Comparison of ENCODE assay signal across 26 mouse cellular contexts in genomic region chr6:57814436-57814940, GRCm38 (mm10). TPM values are rescaled to one million over a fixed set of nuclear protein-coding genes. Genes with fewer than 3 reads are reported as not detected.
DNase-seq lines count a peak whose midpoint lies in the region.
"Had no signal": no experiment of that assay in that cellular context is flagged by ENCODE, and none has a peak within 500 bp of the region (broad histone marks: within the 10 kb centered on the region; RNA-seq: fewer than 3 reads in every experiment).

No protein-coding gene starts in this region.

- intact Hi-C loops in left cerebral cortex, postnatal 14 days (cut with DNase I), result no loop called here

- peak; percentile 33 to 57 for DNase-seq in frontal cortex, adult 2 months (ENCODE audit: extremely low spot score in 1 of 2, low spot score in 1 of 2)
- DNase-seq in frontal cortex, postnatal 10 days (ENCODE audit: low spot score in 2 of 2), result no peak
- DNase-seq in left cerebral cortex, postnatal 14 days (ENCODE audit: low spot score in 2 of 2), result peak; percentile 39 to 42
- no peak for DNase-seq in left cerebral cortex, adult 11 months (ENCODE audit: low spot score)
- DNase-seq in right cerebral cortex, postnatal 36 days (ENCODE audit: low spot score in 2 of 2), result peak; percentile 20 to 22
- DNase-seq in right cerebral cortex, postnatal 14 days, result no peak
- no peak for DNase-seq in kidney, postnatal 4 days
- DNase-seq: adrenal gland, postnatal 10 days; cerebellum, adult 11-12 months; cerebellum, adult 9-10 months; cerebellum, postnatal 25 days; gastrocnemius, postnatal 25 days; heart, adult 2 months; heart, postnatal 14 days had no signal

RNA-seq across cellular contexts. Expression of gene Vopp1, which starts 10.5 kb away (rescaled TPM):
- 82.9 and 86.5 TPM in 2 replicates for polyA plus RNA-seq in frontal cortex, adult 2 months (2012; rRNA removed)
- total RNA-seq in left cerebral cortex, postnatal 14 days (2021), result 100 to 1,000 TPM; 159 to 189 TPM

RNA-seq across cellular contexts. Expression of gene Vmn1r21, which starts 35.7 kb away (rescaled TPM):
- not detected in 2 replicates for polyA plus RNA-seq in frontal cortex, adult 2 months (2012; rRNA removed)
- total RNA-seq in left cerebral cortex, postnatal 14 days (2021), result not detected
- total RNA-seq: adrenal gland, postnatal 10 days; adrenal gland, postnatal 4 days; gastrocnemius, adult 18-20 months; gastrocnemius, postnatal 25 days; heart, adult 2 months; heart, postnatal 14 days; hematopoietic stem cell, adult 5-6 weeks; hindbrain, postnatal 0 days; MEL had no signal
- polyA plus RNA-seq: C2C12; cortical plate, adult 2 months; embryonic facial prominence, embryonic 12.5 days; forebrain, embryonic 16.5 days; heart, adult 2 months; heart, embryonic 11.5 days; heart, embryonic 15.5 days; hindbrain, embryonic 13.5 days had no signal

Comparison
In these comparisons a context has a peak if more than half of its experiments do, and no peak if none do; other contexts are left out.
1. DNase-seq: peak in frontal cortex, adult 2 months (2 of 2), left cerebral cortex, postnatal 14 days (2 of 2) and right cerebral cortex, postnatal 36 days (2 of 2); none in frontal cortex, postnatal 10 days (0 of 2), left cerebral cortex, adult 11 months (single experiment), right cerebral cortex, postnatal 14 days (single experiment) and kidney, postnatal 4 days (0 of 2).